Mouse (Mus musculus) skeletal muscle tissue, adult 2 months (tissue): ENCODE results near the gene Zfp580.
"Not testable (repeated sequence)": the region's sequence is repeated elsewhere in the genome, so short reads cannot be mapped to it uniquely, and the experiment has no call there.

Source experiments
- DNase-seq: peaks from one replicate; pipeline ENCODE4 v3.0.0-alpha.2; 2012; ENCODE audit warnings: low read depth, low spot score

The Zfp580 gene

GRCm38 (mm10) chr7:5064886-5065285 is 13.5 kb downstream of the Zfp580 start:
- DNase-seq, result no peak

- no peak for DNase-seq
Measured at GRCm38 (mm10) chr7:5073586-5073985, 22.2 kb downstream of the Zfp580 start.

GRCm38 (mm10) chr7:5074984-5075383 is 23.6 kb downstream of the Zfp580 start:
- DNase-seq, result no peak

GRCm38 (mm10) chr7:5076931-5077330 is 25.6 kb downstream of the Zfp580 start:
- DNase-seq, result no peak

- not testable (repeated sequence) for DNase-seq
Measured at GRCm38 (mm10) chr7:5079365-5080009, 28.1 kb downstream of the Zfp580 start.

- DNase-seq, result peak; percentile 96
Measured at GRCm38 (mm10) chr7:5080010-5080751, 28.8 kb downstream of the Zfp580 start, which contains the start of gene Epn1. Gene Epn1, plus strand, starts transcription at chr7:5080235.

GRCm38 (mm10) chr7:5080815-5081214 is 29.5 kb downstream of the Zfp580 start:
- no peak for DNase-seq

- no peak for DNase-seq
Measured at GRCm38 (mm10) chr7:5081241-5081640, 29.9 kb downstream of the Zfp580 start.

GRCm38 (mm10) chr7:5081939-5082338 is 30.6 kb downstream of the Zfp580 start:
- no peak for DNase-seq

GRCm38 (mm10) chr7:5083325-5084105 is 32.2 kb downstream of the Zfp580 start:
- no peak for DNase-seq

- no peak for DNase-seq
Measured at GRCm38 (mm10) chr7:5085512-5085911, 34.2 kb downstream of the Zfp580 start.

GRCm38 (mm10) chr7:5086921-5087440 is 35.6 kb downstream of the Zfp580 start:
- DNase-seq, result no peak

- DNase-seq, result no peak
Measured at GRCm38 (mm10) chr7:5087886-5088285, 36.5 kb downstream of the Zfp580 start.

GRCm38 (mm10) chr7:5089853-5090252 is 38.5 kb downstream of the Zfp580 start:
- DNase-seq, result no peak

- no peak for DNase-seq
Measured at GRCm38 (mm10) chr7:5091008-5091728, 39.8 kb downstream of the Zfp580 start.

GRCm38 (mm10) chr7:5092381-5092780 is 41.0 kb downstream of the Zfp580 start:
- no peak for DNase-seq

GRCm38 (mm10) chr7:5092831-5093510 is 41.6 kb downstream of the Zfp580 start:
- no peak for DNase-seq

- no peak for DNase-seq
Measured at GRCm38 (mm10) chr7:5098769-5099168, 47.4 kb downstream of the Zfp580 start.

- DNase-seq, result no peak
Measured at GRCm38 (mm10) chr7:5099796-5100195, 48.5 kb downstream of the Zfp580 start.

GRCm38 (mm10) chr7:5101066-5101663 is 49.8 kb downstream of the Zfp580 start:
- DNase-seq, result peak; percentile 51
